Mouse (Mus musculus): ENCODE results near the gene Haus4. TPM values are rescaled to one million over a fixed set of nuclear protein-coding genes. Genes with fewer than 3 reads are reported as not detected.
A peak's percentile ranks its signal among the peaks of the same experiment; 100 is the strongest.

Gene Haus4
- polyA plus RNA-seq, 1 experiment from 2014 or later = 52.4 TPM

GRCm38 (mm10) chr14:54496706-54497105 is 57.7 kb downstream of the Haus4 start:
- no peaks in the 10 kb centered on the region for H3K27me3 ChIP-seq (ENCODE audit: control insufficient read depth, insufficient read depth, low read length)
- DNase-seq (ENCODE audit: low spot score) = no peak
- no peak overlapping the region for H3K4me2 ChIP-seq (ENCODE audit: low read depth, severe bottlenecking)
- H3K4me1 ChIP-seq (ENCODE audit: control insufficient read depth, insufficient read depth, low read length) = no peaks in the 10 kb centered on the region
- WGBS = 89% methylated on average over 14 of the region's 14 CpGs
- H3K9me3 ChIP-seq (ENCODE audit: control insufficient read depth, low read length) = no peaks in the 10 kb centered on the region
- no peak overlapping the region for H3K9ac ChIP-seq (ENCODE audit: low read length)
- ATAC-seq (ENCODE audit: insufficient number of reproducible peaks, low FRiP score, low TSS enrichment, low read depth) = no peak
- H3K27ac ChIP-seq (replicated peaks; ENCODE audit: low read depth, low read length) = no peak overlapping the region
- H3K4me3 ChIP-seq (ENCODE audit: low read depth, low read length) = no peak overlapping the region
- H3K36me3 ChIP-seq (ENCODE audit: control insufficient read depth, insufficient read depth, low read length) = no peaks in the 10 kb centered on the region

- no peaks in the 10 kb centered on the region for H3K4me1 ChIP-seq (ENCODE audit: control insufficient read depth, insufficient read depth, low read length)
- DNase-seq (ENCODE audit: low spot score) (peak; percentile 76), ATAC-seq (ENCODE audit: insufficient number of reproducible peaks, low FRiP score, low TSS enrichment, low read depth) (no peak)
- H3K9ac ChIP-seq (ENCODE audit: low read length) = no peak overlapping the region
- H3K9me3 ChIP-seq (ENCODE audit: control insufficient read depth, low read length) = no peaks in the 10 kb centered on the region
- H3K4me2 ChIP-seq (ENCODE audit: low read depth, severe bottlenecking) = no peak overlapping the region
- H3K4me3 ChIP-seq (ENCODE audit: low read depth, low read length) = no peak overlapping the region
- 1% methylated on average over 3 of the region's 3 CpGs for WGBS
- H3K36me3 ChIP-seq (ENCODE audit: control insufficient read depth, insufficient read depth, low read length) = no peaks in the 10 kb centered on the region
- no peaks in the 10 kb centered on the region for H3K27me3 ChIP-seq (ENCODE audit: control insufficient read depth, insufficient read depth, low read length)
- H3K27ac ChIP-seq (replicated peaks; ENCODE audit: low read depth, low read length) = no peak overlapping the region
Observed at GRCm38 (mm10) chr14:54494234-54494633, 60.2 kb downstream of the Haus4 start.

- Histone ChIP-seq H3K4me2 (ENCODE audit: low read depth, severe bottlenecking) (no peak overlapping the region), H3K27me3 (ENCODE audit: control insufficient read depth, insufficient read depth, low read length) (no peaks in the 10 kb centered on the region), H3K27ac (replicated peaks; ENCODE audit: low read depth, low read length) (no peak overlapping the region), H3K36me3 (ENCODE audit: control insufficient read depth, insufficient read depth, low read length) (no peaks in the 10 kb centered on the region), H3K9ac (ENCODE audit: low read length) (no peak overlapping the region), H3K4me3 (ENCODE audit: low read depth, low read length) (no peak overlapping the region), H3K9me3 (ENCODE audit: control insufficient read depth, low read length) (no peaks in the 10 kb centered on the region), H3K4me1 (ENCODE audit: control insufficient read depth, insufficient read depth, low read length) (no peaks in the 10 kb centered on the region)
- no peak for DNase-seq (ENCODE audit: low spot score)
- 96% methylated on average over 5 of the region's 5 CpGs for WGBS
- no peak for ATAC-seq (ENCODE audit: insufficient number of reproducible peaks, low FRiP score, low TSS enrichment, low read depth)
Observed at GRCm38 (mm10) chr14:54493236-54493635, 61.2 kb downstream of the Haus4 start.

- no peak overlapping the region for H3K27ac ChIP-seq (replicated peaks; ENCODE audit: low read depth, low read length)
- no peaks in the 10 kb centered on the region for H3K27me3 ChIP-seq (ENCODE audit: control insufficient read depth, insufficient read depth, low read length)
- DNase-seq (ENCODE audit: low spot score) = no peak
- H3K9ac ChIP-seq (ENCODE audit: low read length) = no peak overlapping the region
- H3K4me1 ChIP-seq (ENCODE audit: control insufficient read depth, insufficient read depth, low read length) = no peaks in the 10 kb centered on the region
- H3K4me2 ChIP-seq (ENCODE audit: low read depth, severe bottlenecking) = no peak overlapping the region
- H3K9me3 ChIP-seq (ENCODE audit: control insufficient read depth, low read length) = no peaks in the 10 kb centered on the region
- no peaks in the 10 kb centered on the region for H3K36me3 ChIP-seq (ENCODE audit: control insufficient read depth, insufficient read depth, low read length)
- ATAC-seq (ENCODE audit: insufficient number of reproducible peaks, low FRiP score, low TSS enrichment, low read depth) = no peak
- H3K4me3 ChIP-seq (ENCODE audit: low read depth, low read length) = no peak overlapping the region
- WGBS = 67% methylated on average over 18 of the region's 18 CpGs
Observed at GRCm38 (mm10) chr14:54492345-54493131, 61.9 kb downstream of the Haus4 start.

Other genes with a start within 250 kb of the Haus4 start
- 52.0 and 58.1 TPM in 2 replicates for gene Oxa1l, start 193.8 kb downstream of the Haus4 start, polyA plus RNA-seq (2014; fragmentation: Nextera tagmentation; extraction: Ambion mirVana)
- 3.1 and 3.6 TPM in 2 replicates for gene Slc7a7, start 136.8 kb downstream of the Haus4 start, polyA plus RNA-seq (2014; fragmentation: Nextera tagmentation; extraction: Ambion mirVana)
- gene Mrpl52, start 127.7 kb downstream of the Haus4 start, polyA plus RNA-seq (2014; fragmentation: Nextera tagmentation; extraction: Ambion mirVana) = 228 and 236 TPM in 2 replicates
- gene Mmp14, start 123.0 kb downstream of the Haus4 start, polyA plus RNA-seq (2014; fragmentation: Nextera tagmentation; extraction: Ambion mirVana) = 97.8 and 101 TPM in 2 replicates
- gene Lrp10, start 90.5 kb downstream of the Haus4 start, polyA plus RNA-seq (2014; fragmentation: Nextera tagmentation; extraction: Ambion mirVana) = 18.9 and 19.6 TPM in 2 replicates
- gene Rem2, start 78.5 kb downstream of the Haus4 start, polyA plus RNA-seq (2014; fragmentation: Nextera tagmentation; extraction: Ambion mirVana) = 4.7 and 5.3 TPM in 2 replicates
- gene Prmt5, start 37.1 kb downstream of the Haus4 start, polyA plus RNA-seq (2014; fragmentation: Nextera tagmentation; extraction: Ambion mirVana) = 122 and 126 TPM in 2 replicates
- 38.5 and 41.8 TPM in 2 replicates for gene Ajuba, start 22.9 kb upstream of the Haus4 start, polyA plus RNA-seq (2014; fragmentation: Nextera tagmentation; extraction: Ambion mirVana)
- 6.8 and 7.8 TPM in 2 replicates for gene 4931414P19Rik, start 51.4 kb upstream of the Haus4 start, polyA plus RNA-seq (2014; fragmentation: Nextera tagmentation; extraction: Ambion mirVana)
- 474 and 488 TPM in 2 replicates for gene Psmb5, start 63.4 kb upstream of the Haus4 start, polyA plus RNA-seq (2014; fragmentation: Nextera tagmentation; extraction: Ambion mirVana)
- gene Psmb11, start 66.8 kb upstream of the Haus4 start, polyA plus RNA-seq (2014; fragmentation: Nextera tagmentation; extraction: Ambion mirVana) = 0.20 TPM in 1 of 2 replicates, not detected in the other
- not detected in 2 replicates for gene Gm17606, start 86.3 kb upstream of the Haus4 start, polyA plus RNA-seq (2014; fragmentation: Nextera tagmentation; extraction: Ambion mirVana)
- gene Cdh24, start 86.7 kb upstream of the Haus4 start, polyA plus RNA-seq (2014; fragmentation: Nextera tagmentation; extraction: Ambion mirVana) = 8.6 and 10.2 TPM in 2 replicates
- gene 1700123O20Rik, start 131.6 kb upstream of the Haus4 start, polyA plus RNA-seq (2014; fragmentation: Nextera tagmentation; extraction: Ambion mirVana) = 111 and 114 TPM in 2 replicates
- gene Acin1, start 132.3 kb upstream of the Haus4 start, polyA plus RNA-seq (2014; fragmentation: Nextera tagmentation; extraction: Ambion mirVana) = 141 and 160 TPM in 2 replicates
- 0.25 and 0.34 TPM in 2 replicates for gene Gm29776, start 144.2 kb upstream of the Haus4 start, polyA plus RNA-seq (2014; fragmentation: Nextera tagmentation; extraction: Ambion mirVana)
- gene Cebpe, start 157.6 kb upstream of the Haus4 start, polyA plus RNA-seq (2014; fragmentation: Nextera tagmentation; extraction: Ambion mirVana) = not detected in 2 replicates
- 0.75 and 1.1 TPM in 2 replicates for gene Slc7a8, start 227.3 kb upstream of the Haus4 start, polyA plus RNA-seq (2014; fragmentation: Nextera tagmentation; extraction: Ambion mirVana)